Mouse (Mus musculus): Measurements from ENCODE around the gene Agbl5. TPM values are rescaled to one million over a fixed set of nuclear protein-coding genes. Genes with fewer than 3 reads are reported as not detected.

The Agbl5 gene
- polyA plus RNA-seq, 2 experiments = 27.7 to 61.9 TPM

DNA sequence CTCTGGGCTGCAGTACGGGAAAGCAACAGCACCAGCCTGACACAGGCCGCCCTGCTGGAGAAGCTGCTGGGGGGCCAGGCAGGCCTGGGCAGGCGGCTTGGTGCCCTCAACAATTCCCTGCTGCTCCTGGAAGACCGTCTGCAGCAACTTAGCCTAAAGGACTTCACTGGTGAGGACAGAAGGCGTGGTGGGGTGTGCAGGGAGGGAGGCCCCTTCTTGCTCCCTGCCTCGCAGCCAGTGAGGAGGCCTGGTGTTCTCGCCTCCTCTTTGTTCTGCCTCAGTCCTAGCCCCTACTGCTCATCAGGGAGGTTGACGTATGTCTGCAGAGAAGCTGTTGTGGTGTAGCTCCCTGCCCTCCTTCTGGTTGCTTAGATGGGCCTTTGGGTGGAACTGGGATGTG, 30.2 kb downstream of the Agbl5 start:
- DNase-seq (ENCODE audit: low spot score) (no peak), ATAC-seq (ENCODE audit: low FRiP score, low read depth) (no peak)
- Histone ChIP-seq H3K27me3 (ENCODE audit: control insufficient read depth, insufficient read depth, low read length) (no peaks in the 10 kb centered on the region), H3K9me3 (ENCODE audit: control insufficient read depth, low read length) (no peaks in the 10 kb centered on the region), H3K27ac (replicated peaks; ENCODE audit: low read depth, low read length) (no peak overlapping the region), H3K4me1 (ENCODE audit: control insufficient read depth, insufficient read depth, low read length) (peaks cover 29% of the 10 kb centered on the region), H3K4me2 (replicated peaks; ENCODE audit: low read depth, low read length, severe bottlenecking) (no peak overlapping the region), H3K9ac (ENCODE audit: low read depth, low read length, severe bottlenecking) (no peak overlapping the region), H3K36me3 (ENCODE audit: control insufficient read depth, insufficient read depth, low read length) (peaks cover 47% of the 10 kb centered on the region), H3K4me3 (replicated peaks; ENCODE audit: low read length) (no peak overlapping the region)
- no peak for TF ChIP-seq POLR2A (IDR thresholded peaks at IDR 0.05; ENCODE audit: borderline replicate concordance, extremely low read depth, insufficient read depth, insufficient read length)
- WGBS = 74% methylated on average over 8 of the region's 8 CpGs

DNA sequence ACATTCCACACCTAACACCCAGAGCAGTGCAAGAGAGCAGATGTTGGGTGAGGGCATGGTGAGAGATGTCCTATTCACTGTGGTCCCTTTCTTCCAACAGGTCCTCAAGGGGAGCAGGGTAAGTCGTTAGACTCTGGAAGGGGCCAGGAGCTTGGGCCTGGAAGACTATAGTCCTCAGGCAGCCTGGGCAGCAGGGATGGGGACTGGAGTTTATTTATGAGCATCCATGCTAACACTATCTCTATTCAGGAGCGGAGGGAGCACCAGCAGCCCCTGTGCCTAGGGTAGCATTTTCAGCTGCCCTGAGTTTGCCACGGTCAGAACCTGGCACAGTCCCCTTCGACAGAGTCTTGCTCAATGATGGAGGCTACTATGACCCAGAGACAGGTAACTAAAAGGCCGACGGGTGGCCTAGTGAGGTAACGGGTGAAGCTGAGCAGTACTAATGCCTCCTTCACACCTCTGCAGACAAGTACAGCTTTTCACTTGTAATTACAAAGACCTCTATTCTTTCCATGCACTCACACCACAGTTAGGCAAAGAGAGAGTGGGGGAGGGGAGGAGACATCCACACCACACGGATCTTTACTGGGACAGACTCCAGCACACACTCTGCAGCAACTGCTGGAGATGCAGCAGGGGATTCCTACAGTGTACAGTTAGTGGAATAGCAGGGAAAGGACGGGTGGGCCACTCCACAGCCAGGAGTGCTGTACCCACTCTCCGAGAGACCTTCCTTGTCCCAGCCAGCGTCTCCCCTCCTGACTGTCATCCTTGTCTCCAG, 31.5 kb downstream of the Agbl5 start:
- no peaks in the 10 kb centered on the region for H3K27me3 ChIP-seq (ENCODE audit: control insufficient read depth, insufficient read depth, low read length)
- WGBS = 65% methylated on average over 11 of the region's 11 CpGs
- no peak for TF ChIP-seq POLR2A (IDR thresholded peaks at IDR 0.05; ENCODE audit: borderline replicate concordance, extremely low read depth, insufficient read depth, insufficient read length)
- H3K36me3 ChIP-seq (ENCODE audit: control insufficient read depth, insufficient read depth, low read length) = peaks cover 47% of the 10 kb centered on the region
- DNase-seq (ENCODE audit: low spot score) (peak; percentile 30), ATAC-seq (ENCODE audit: low FRiP score, low read depth) (no peak)
- H3K9me3 ChIP-seq (ENCODE audit: control insufficient read depth, low read length) = no peaks in the 10 kb centered on the region
- no peak overlapping the region for H3K9ac ChIP-seq (ENCODE audit: low read depth, low read length, severe bottlenecking)
- no peak overlapping the region for H3K4me2 ChIP-seq (replicated peaks; ENCODE audit: low read depth, low read length, severe bottlenecking)
- H3K4me1 ChIP-seq (ENCODE audit: control insufficient read depth, insufficient read depth, low read length) = peaks cover 25% of the 10 kb centered on the region
- H3K4me3 ChIP-seq (replicated peaks; ENCODE audit: low read length) = no peak overlapping the region
- no peak overlapping the region; the same call in 1 of the 2 replicates for H3K27ac ChIP-seq (replicated peaks; ENCODE audit: low read depth, low read length)

GRCm38 (mm10) chr5:30920621-30921020, 32.1 kb downstream of the Agbl5 start:
- Histone ChIP-seq H3K27ac (replicated peaks; ENCODE audit: low read depth, low read length) (no peak overlapping the region), H3K4me3 (replicated peaks; ENCODE audit: low read length) (no peak overlapping the region), H3K9me3 (ENCODE audit: control insufficient read depth, low read length) (no peaks in the 10 kb centered on the region), H3K36me3 (ENCODE audit: control insufficient read depth, insufficient read depth, low read length) (peaks cover 47% of the 10 kb centered on the region), H3K4me1 (ENCODE audit: control insufficient read depth, insufficient read depth, low read length) (peaks cover 21% of the 10 kb centered on the region), H3K4me2 (replicated peaks; ENCODE audit: low read depth, low read length, severe bottlenecking) (0 out of 2 replicates have a peak overlapping the region, but pooled peaks have one; percentile 79), H3K27me3 (ENCODE audit: control insufficient read depth, insufficient read depth, low read length) (no peaks in the 10 kb centered on the region), H3K9ac (ENCODE audit: low read depth, low read length, severe bottlenecking) (no peak overlapping the region)
- DNase-seq (ENCODE audit: low spot score) (no peak), ATAC-seq (ENCODE audit: low FRiP score, low read depth) (no peak)
- no peak for TF ChIP-seq POLR2A (IDR thresholded peaks at IDR 0.05; ENCODE audit: borderline replicate concordance, extremely low read depth, insufficient read depth, insufficient read length)
- WGBS = 63% methylated on average over 19 of the region's 19 CpGs

DNA sequence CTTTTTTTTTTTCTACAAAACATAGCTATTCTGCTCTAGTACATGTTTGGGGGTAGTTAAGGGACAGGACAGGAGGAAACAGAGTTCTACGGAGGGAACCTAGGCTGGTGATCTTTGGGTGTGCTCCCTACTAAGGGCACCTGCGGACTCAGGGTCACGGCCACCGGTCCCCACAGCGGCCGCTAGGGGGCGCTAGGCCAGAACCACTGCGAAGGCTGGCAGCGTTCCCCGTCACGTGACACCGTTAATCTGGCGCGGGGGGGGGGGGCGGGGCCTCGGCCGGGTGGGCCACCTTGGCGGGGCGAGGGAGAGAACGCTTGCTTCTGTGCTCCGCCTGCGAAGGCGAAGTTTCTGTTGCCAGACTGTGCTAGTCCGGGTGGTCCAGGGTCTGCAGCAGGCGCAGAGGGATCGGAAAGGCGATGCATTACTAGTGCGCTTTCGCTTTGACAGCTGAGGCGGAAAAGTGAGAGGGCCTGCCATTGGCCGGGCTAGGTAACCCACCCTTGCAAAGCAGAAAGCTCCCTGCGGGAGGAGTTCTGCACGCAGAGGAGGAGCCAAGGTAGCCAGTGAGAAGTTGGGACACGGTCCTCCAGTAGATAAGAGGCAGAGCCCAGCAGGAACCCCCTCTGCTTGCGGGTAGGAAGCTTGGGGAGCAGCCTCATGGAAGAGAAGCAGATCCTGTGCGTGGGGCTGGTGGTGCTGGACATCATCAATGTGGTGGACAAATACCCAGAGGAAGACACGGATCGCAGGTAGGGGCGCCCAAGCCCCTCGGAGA, 33.0 kb downstream of the Agbl5 start, which contains the start of gene Khk:
TSS of gene Khk (plus strand) at position 176 of the 778 bp plus-strand sequence.
- ATAC-seq (ENCODE audit: low FRiP score, low read depth) (peak; percentile 88), DNase-seq (ENCODE audit: low spot score) (peak; percentile 90)
- peaks cover 47% of the 10 kb centered on the region for H3K36me3 ChIP-seq (ENCODE audit: control insufficient read depth, insufficient read depth, low read length)
- TF ChIP-seq POLR2A (IDR thresholded peaks at IDR 0.05; ENCODE audit: borderline replicate concordance, extremely low read depth, insufficient read depth, insufficient read length) = peak; percentile 53; the same call in 1 of the 2 replicates
- H3K9ac ChIP-seq (ENCODE audit: low read depth, low read length, severe bottlenecking) = peak within 1 kb of the TSS; percentile 58
- peaks cover 16% of the 10 kb centered on the region for H3K4me1 ChIP-seq (ENCODE audit: control insufficient read depth, insufficient read depth, low read length)
- no peaks in the 10 kb centered on the region for H3K9me3 ChIP-seq (ENCODE audit: control insufficient read depth, low read length)
- under 1% methylated on average over 24 of the region's 40 CpGs for WGBS
- peak within 1 kb of the TSS; percentile 79 for H3K4me2 ChIP-seq (replicated peaks; ENCODE audit: low read depth, low read length, severe bottlenecking)
- peak within 1 kb of the TSS; percentile 42 for H3K4me3 ChIP-seq (replicated peaks; ENCODE audit: low read length)
- no peaks in the 10 kb centered on the region for H3K27me3 ChIP-seq (ENCODE audit: control insufficient read depth, insufficient read depth, low read length)
- peak within 1 kb of the TSS; percentile 80 for H3K27ac ChIP-seq (replicated peaks; ENCODE audit: low read depth, low read length)

DNA sequence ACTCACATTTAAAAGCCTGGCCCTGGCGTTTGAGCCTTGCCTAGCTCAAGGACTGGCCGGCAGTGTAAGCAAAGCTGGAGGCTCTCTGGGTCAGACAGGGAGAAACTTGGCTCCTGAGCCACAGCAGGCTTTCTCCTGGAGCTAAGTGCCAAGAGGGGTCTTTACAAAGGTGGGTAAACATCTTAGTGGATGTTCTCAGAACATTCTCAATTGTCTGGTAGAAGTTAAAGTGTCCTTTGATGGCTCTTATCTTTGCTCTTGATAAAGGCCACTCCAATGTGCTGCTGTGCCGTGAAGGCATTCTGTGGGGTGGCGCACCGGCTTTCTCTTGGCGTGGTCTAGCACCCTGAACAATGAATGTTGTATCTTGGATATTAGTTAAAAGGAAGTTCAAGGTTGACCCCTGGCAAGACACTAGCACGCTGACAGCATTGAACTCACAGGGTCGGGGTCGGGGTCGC, 34.1 kb downstream of the Agbl5 start:
- H3K4me2 ChIP-seq (replicated peaks; ENCODE audit: low read depth, low read length, severe bottlenecking) = peak overlapping the region; percentile 79
- no peak for TF ChIP-seq POLR2A (IDR thresholded peaks at IDR 0.05; ENCODE audit: borderline replicate concordance, extremely low read depth, insufficient read depth, insufficient read length)
- peak overlapping the region; percentile 80; the same call in 1 of the 2 replicates for H3K27ac ChIP-seq (replicated peaks; ENCODE audit: low read depth, low read length)
- no peaks in the 10 kb centered on the region for H3K9me3 ChIP-seq (ENCODE audit: control insufficient read depth, low read length)
- H3K27me3 ChIP-seq (ENCODE audit: control insufficient read depth, insufficient read depth, low read length) = no peaks in the 10 kb centered on the region
- H3K4me1 ChIP-seq (ENCODE audit: control insufficient read depth, insufficient read depth, low read length) = peaks cover 16% of the 10 kb centered on the region
- ATAC-seq (ENCODE audit: low FRiP score, low read depth) (no peak), DNase-seq (ENCODE audit: low spot score) (no peak)
- H3K36me3 ChIP-seq (ENCODE audit: control insufficient read depth, insufficient read depth, low read length) = peaks cover 35% of the 10 kb centered on the region
- H3K4me3 ChIP-seq (replicated peaks; ENCODE audit: low read length) = 0 out of 2 replicates have a peak overlapping the region, but pooled peaks have one; percentile 42
- 75% methylated on average over 10 of the region's 10 CpGs for WGBS
- peak overlapping the region; percentile 58; the same call in 1 of the 2 replicates for H3K9ac ChIP-seq (ENCODE audit: low read depth, low read length, severe bottlenecking)

All from limb, embryonic 14.5 days (tissue).